Mouse (Mus musculus) kidney, adult 8-10 months (tissue): Measurements from ENCODE around the gene Il1a.
A peak's percentile ranks its signal among the peaks of the same experiment; 100 is the strongest.

Experiments used
- DNase-seq, 2 experiments: peaks; one replicate each; pipeline ENCODE4 v3.0.0; 2022

Gene Il1a

GRCm38 (mm10) chr2:129309836-129310235 lies at the start of gene Il1a:
Il1a (minus strand) TSS chr2:129309972.
- no peak for DNase-seq

GRCm38 (mm10) chr2:129338138-129338621 lies 28.4 kb upstream of the Il1a start:
- DNase-seq = peak in 1 of 2 experiments; percentile 3

- DNase-seq = no peak
These were observed 23.7 kb upstream of the Il1a start for GRCm38 (mm10) chr2:129333471-129333870.

GRCm38 (mm10) chr2:129330540-129330939 lies 20.8 kb upstream of the Il1a start:
- peak in 1 of 2 experiments; percentile 3 for DNase-seq

GRCm38 (mm10) chr2:129330024-129330423 lies 20.3 kb upstream of the Il1a start:
- no peak for DNase-seq

GRCm38 (mm10) chr2:129328238-129328637 lies 18.5 kb upstream of the Il1a start:
- no peak for DNase-seq

GRCm38 (mm10) chr2:129324216-129324615 lies 14.4 kb upstream of the Il1a start:
- no peak for DNase-seq

GRCm38 (mm10) chr2:129322117-129322635 lies 12.4 kb upstream of the Il1a start:
- no peak for DNase-seq

GRCm38 (mm10) chr2:129320033-129320605 lies 10.3 kb upstream of the Il1a start:
- DNase-seq = no peak

GRCm38 (mm10) chr2:129315831-129316230 lies 6.1 kb upstream of the Il1a start:
- no peak for DNase-seq

- DNase-seq = no peak
These were observed 5.1 kb upstream of the Il1a start for GRCm38 (mm10) chr2:129314880-129315279.

GRCm38 (mm10) chr2:129313934-129314333 lies 4.2 kb upstream of the Il1a start:
- DNase-seq = no peak

- no peak for DNase-seq
These were observed 3.8 kb downstream of the Il1a start for GRCm38 (mm10) chr2:129306020-129306419.

- DNase-seq = no peak
These were observed 12.2 kb downstream of the Il1a start for GRCm38 (mm10) chr2:129297589-129297982.

- peak; percentile 97 for DNase-seq
These were observed 12.8 kb downstream of the Il1a start, which contains the start of gene Ckap2l for GRCm38 (mm10) chr2:129296671-129297588. Ckap2l (minus strand) TSS chr2:129297212.

GRCm38 (mm10) chr2:129296086-129296485 lies 13.7 kb downstream of the Il1a start:
- DNase-seq = no peak

- no peak for DNase-seq
These were observed 14.7 kb downstream of the Il1a start for GRCm38 (mm10) chr2:129295075-129295474.

- DNase-seq = no peak
These were observed 35.9 kb downstream of the Il1a start for GRCm38 (mm10) chr2:129273823-129274222.

- no peak for DNase-seq
These were observed 39.2 kb downstream of the Il1a start for GRCm38 (mm10) chr2:129270621-129271020.

GRCm38 (mm10) chr2:129269986-129270385 lies 39.8 kb downstream of the Il1a start:
- no peak for DNase-seq

- no peak for DNase-seq
These were observed 40.6 kb downstream of the Il1a start for GRCm38 (mm10) chr2:129269161-129269643.

GRCm38 (mm10) chr2:129267738-129268137 lies 42.0 kb downstream of the Il1a start:
- no peak for DNase-seq

GRCm38 (mm10) chr2:129265316-129265715 lies 44.5 kb downstream of the Il1a start:
- no peak for DNase-seq

GRCm38 (mm10) chr2:129263073-129263472 lies 46.7 kb downstream of the Il1a start:
- no peak for DNase-seq
